Mouse (Mus musculus) stomach, embryonic 16.5 days (tissue): ENCODE data around the gene Ssbp3. TPM values are rescaled to one million over a fixed set of nuclear protein-coding genes. Genes with fewer than 3 reads are reported as not detected.
A peak's percentile ranks its signal among the peaks of the same experiment; 100 is the strongest.

Experiments used
- ATAC-seq: fragments of 200-750 bp; cut with Nextera tagmentation; 2 replicates; pipeline ENCODE4 v1.8.0; 2017; ENCODE audit warnings: moderate number of reproducible peaks, moderate TSS enrichment; ENCODE audit not compliant: insufficient read depth, low FRiP score
- H3K27ac ChIP-seq: fragments of 300-500 bp; sonication (generic); 2 replicates; pipeline ENCODE4 v1.5.1; 2014; ENCODE audit warnings: low read length
- H3K27me3 ChIP-seq: fragments of 300-500 bp; sonication (generic); 2 replicates; pipeline ENCODE4 v1.6.1; 2014; ENCODE audit warnings: low read length, control low read depth, mixed read lengths; ENCODE audit not compliant: control insufficient read depth, insufficient read depth
- H3K36me3 ChIP-seq: fragments of 300-500 bp; sonication (generic); 2 replicates; pipeline ENCODE4 v1.6.1; 2014; ENCODE audit warnings: low read length; ENCODE audit not compliant: control insufficient read depth, insufficient read depth
- H3K4me1 ChIP-seq: fragments of 300-500 bp; sonication (generic); 2 replicates; pipeline ENCODE4 v1.6.1; 2014; ENCODE audit warnings: low read length, control low read depth, mixed read lengths; ENCODE audit not compliant: control insufficient read depth, insufficient read depth
- H3K4me2 ChIP-seq: fragments of 300-500 bp; sonication (generic); 2 replicates; pipeline ENCODE4 v1.6.1; 2014; ENCODE audit warnings: low read depth, low read length, mixed read lengths
- H3K4me3 ChIP-seq: fragments of 300-500 bp; sonication (generic); replicated peaks from 2 replicates; pipeline ENCODE4 v1.5.1; 2014; ENCODE audit warnings: mild to moderate bottlenecking, low read length
- H3K9ac ChIP-seq: fragments of 300-500 bp; sonication (generic); 2 replicates; pipeline ENCODE4 v1.6.1; 2014; ENCODE audit warnings: low read length
- H3K9me3 ChIP-seq: fragments of 300-500 bp; sonication (generic); replicated peaks from 2 replicates; pipeline ENCODE4 v1.6.1; 2016; ENCODE audit warnings: low read length, control low read depth; ENCODE audit not compliant: control insufficient read depth
- WGBS: fragments of 180-500 bp; shearing (Covaris S2); extraction: QIAGEN DNeasy Blood & Tissue Kit; methylation state at CpG from one replicate; pipeline ENCODE4 v1.1.7; 2014; 5-methylcytosine and 5-hydroxymethylcytosine counted together
- polyA plus RNA-seq: library from polyadenylated mRNA; unstranded; fragments of >200 nt; fragmentation: Nextera tagmentation; extraction: Ambion mirVana; gene quantifications from 2 replicates; pipeline ENCODE4 v1.2.1, GENCODE M21; 2015

The Ssbp3 gene
- polyA plus RNA-seq, 1 experiment from 2014 or later: 52.8 TPM

DNA sequence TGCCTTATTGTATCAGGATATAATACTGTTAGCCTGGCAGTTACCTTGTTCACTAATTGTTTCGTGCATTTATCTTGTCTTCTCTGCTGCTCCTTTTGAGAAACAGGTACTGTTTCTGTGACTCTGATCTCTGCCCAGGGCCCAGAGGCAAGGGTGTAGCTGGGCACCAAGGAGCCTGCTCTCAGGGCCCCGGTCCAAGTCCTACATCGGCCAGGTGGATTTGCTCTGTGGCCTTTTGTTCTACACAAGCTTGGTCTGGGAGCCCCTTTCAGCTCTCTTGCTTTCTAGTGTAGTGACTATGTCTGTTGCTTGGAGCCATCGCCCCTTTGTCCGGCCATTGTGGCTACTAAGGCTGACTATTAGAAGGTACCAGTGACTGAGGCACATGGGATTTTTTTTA lies 82.6 kb downstream of the Ssbp3 start:
- H3K4me3 ChIP-seq: no peak overlapping the region
- WGBS: 92% methylated on average over 5 of the region's 5 CpGs
- no peak overlapping the region for H3K27ac ChIP-seq
- H3K9me3 ChIP-seq: no peaks in the 10 kb centered on the region
- H3K36me3 ChIP-seq: no peaks in the 10 kb centered on the region
- H3K27me3 ChIP-seq: no peaks in the 10 kb centered on the region
- no peak overlapping the region for H3K9ac ChIP-seq
- peaks cover 54% of the 10 kb centered on the region for H3K4me1 ChIP-seq
- ATAC-seq: no peak
- no peak overlapping the region for H3K4me2 ChIP-seq

DNA sequence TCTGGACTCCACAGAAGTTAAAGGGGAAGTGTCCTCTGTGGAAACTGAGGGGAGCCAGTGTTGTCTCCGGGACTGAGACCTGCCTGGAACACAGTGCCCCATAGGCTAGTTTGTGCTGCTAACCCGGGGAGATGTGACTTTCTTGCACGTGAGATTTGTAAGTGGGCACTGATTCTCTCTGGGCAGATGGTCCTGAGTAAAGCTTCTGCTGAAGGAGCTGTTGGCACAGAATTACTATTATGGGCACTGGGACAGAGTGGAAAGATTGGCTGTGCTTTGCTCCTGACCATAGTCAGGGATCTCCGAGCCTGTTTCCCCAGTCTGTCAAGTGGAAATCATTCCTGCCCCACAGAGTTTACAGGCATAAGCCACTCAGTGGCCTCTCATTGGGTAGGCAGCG lies 83.8 kb downstream of the Ssbp3 start:
- no peak overlapping the region for H3K4me3 ChIP-seq
- no peaks in the 10 kb centered on the region for H3K27me3 ChIP-seq
- 0 out of 2 replicates have a peak overlapping the region, but pooled peaks have one; percentile 31 for H3K27ac ChIP-seq
- peaks cover 43% of the 10 kb centered on the region for H3K4me1 ChIP-seq
- H3K36me3 ChIP-seq: no peaks in the 10 kb centered on the region
- no peak for ATAC-seq
- WGBS: 80% methylated on average over 5 of the region's 5 CpGs
- no peak overlapping the region for H3K4me2 ChIP-seq
- H3K9me3 ChIP-seq: no peaks in the 10 kb centered on the region
- no peak overlapping the region for H3K9ac ChIP-seq

DNA sequence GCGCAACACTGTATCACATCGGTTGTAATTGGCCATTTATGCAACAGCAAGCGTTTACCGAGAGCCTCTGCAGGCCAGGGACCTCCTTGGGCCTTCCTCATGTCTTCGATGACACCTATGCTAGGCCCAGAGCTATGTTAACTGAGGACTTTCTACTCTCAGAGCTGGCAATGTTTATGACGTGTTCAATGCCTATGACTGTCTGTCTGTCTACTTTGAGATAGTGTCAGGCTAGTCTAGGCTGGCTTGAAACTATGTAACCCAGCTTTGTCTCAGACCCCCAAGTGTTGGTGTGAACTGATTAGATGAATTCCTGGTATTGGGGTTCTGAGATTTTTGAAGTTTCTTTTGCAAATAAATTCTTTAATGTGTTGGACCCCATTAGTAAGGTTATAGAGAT lies 84.6 kb downstream of the Ssbp3 start:
- no peak overlapping the region for H3K4me2 ChIP-seq

DNA sequence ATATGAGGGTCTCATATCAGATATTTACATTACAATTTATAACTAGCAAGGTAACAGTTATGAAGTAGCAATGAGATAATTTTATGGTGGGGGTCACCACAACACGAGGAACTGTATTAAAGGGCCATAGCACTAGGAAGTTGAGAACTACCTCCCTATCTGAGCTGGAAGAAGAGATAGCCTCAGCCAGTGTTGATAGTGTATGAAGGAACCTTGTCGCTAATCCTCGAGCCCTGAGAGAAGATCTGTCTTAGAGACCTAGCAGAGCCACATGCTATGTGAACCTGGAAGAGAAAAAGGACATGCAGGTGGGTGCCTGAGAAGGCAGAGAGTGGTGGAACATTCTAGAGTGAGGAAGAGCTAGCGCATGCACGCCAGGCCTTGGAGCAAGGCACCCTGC lies 85.0 kb downstream of the Ssbp3 start:
- WGBS: 65% methylated on average over 5 of the region's 5 CpGs
- H3K4me3 ChIP-seq: no peak overlapping the region
- H3K9ac ChIP-seq: 0 out of 2 replicates have a peak overlapping the region, but pooled peaks have one; percentile 41
- no peaks in the 10 kb centered on the region for H3K9me3 ChIP-seq
- H3K27ac ChIP-seq: peak overlapping the region; percentile 80
- peaks cover 45% of the 10 kb centered on the region for H3K4me1 ChIP-seq
- no peak for ATAC-seq
- no peaks in the 10 kb centered on the region for H3K27me3 ChIP-seq
- no peak overlapping the region for H3K4me2 ChIP-seq
- no peaks in the 10 kb centered on the region for H3K36me3 ChIP-seq

More for the DNA sequence above, 84.6 kb downstream of the Ssbp3 start:
- 80% methylated on average over 6 of the region's 6 CpGs for WGBS
- H3K9me3 ChIP-seq: no peaks in the 10 kb centered on the region
- no peak for ATAC-seq
- H3K27me3 ChIP-seq: no peaks in the 10 kb centered on the region
- H3K4me1 ChIP-seq: peaks cover 43% of the 10 kb centered on the region
- no peaks in the 10 kb centered on the region for H3K36me3 ChIP-seq
- H3K9ac ChIP-seq: no peak overlapping the region
- H3K4me3 ChIP-seq: no peak overlapping the region
- H3K27ac ChIP-seq: no peak overlapping the region

DNA sequence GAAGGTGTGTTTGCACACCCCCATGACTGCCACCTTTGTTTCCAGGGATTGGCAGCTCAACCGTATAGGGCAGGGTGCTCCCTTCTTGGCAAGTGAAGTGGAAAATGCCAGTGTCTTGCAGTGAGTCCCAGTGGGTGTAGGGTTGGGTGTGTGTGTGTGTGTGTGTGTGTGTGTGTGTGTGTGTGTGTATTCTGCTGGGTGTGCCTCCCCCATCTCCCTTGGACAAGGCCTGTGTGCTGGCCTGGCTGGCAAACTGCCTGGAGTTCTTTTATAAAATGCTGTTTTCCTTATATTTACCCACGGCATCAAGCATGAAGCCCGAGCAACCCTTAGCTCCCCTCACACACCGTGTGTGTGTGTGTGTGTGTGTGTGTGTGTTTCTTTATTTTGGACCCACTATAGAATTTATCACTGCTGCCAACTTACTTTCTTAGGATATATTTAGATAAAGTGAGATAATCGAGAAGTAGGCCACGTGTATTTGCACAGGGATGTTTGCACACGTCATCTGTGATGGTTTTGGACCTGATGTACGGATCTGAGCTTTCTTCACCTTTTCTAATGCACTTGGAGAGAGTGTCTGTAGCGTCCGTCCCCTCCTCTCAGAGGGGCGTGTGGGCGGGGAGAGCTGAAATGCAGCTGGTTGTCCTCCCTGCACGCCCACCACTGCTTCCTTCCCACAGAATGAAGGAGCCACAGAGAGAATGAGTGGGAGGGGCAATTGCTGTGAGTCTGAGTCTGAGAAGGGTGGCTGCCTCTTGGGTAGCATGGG lies 86.0 kb downstream of the Ssbp3 start:
- H3K9me3 ChIP-seq: no peaks in the 10 kb centered on the region
- H3K36me3 ChIP-seq: no peaks in the 10 kb centered on the region
- no peaks in the 10 kb centered on the region for H3K27me3 ChIP-seq
- H3K9ac ChIP-seq: no peak overlapping the region
- no peak overlapping the region for H3K4me3 ChIP-seq
- H3K4me2 ChIP-seq: 0 out of 2 replicates have a peak overlapping the region, but pooled peaks have one; percentile 14
- peak overlapping the region; percentile 80 for H3K27ac ChIP-seq
- 16% methylated on average over 13 of the region's 13 CpGs for WGBS
- ATAC-seq: peak; percentile 89
- H3K4me1 ChIP-seq: peaks cover 50% of the 10 kb centered on the region

DNA sequence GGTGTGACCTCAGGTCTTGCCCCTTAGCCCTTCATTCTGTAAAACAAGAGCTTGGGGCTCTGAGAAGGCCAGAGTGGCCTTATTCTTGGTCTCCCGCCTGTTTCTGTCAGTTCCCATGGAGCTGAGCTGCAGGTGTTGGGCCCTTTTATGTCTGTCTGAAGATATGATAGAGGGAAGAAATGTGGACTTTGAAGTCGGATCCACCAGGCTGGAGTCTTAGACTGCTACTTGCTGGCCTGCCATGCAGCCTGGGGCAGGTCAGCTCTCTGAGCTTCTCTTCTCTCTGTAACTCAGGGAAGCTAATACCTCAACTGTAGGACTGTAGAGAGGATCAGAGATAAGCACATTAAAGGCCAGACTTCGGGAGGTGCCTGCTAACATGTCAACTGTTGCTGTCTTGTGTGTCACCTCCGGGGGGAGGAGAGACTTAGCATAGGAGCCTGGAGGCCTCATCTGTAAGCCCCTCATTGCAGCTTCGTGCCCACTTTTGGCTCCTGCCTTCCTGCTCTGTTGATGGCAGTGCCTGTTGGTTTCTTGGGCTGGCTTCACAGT lies 90.8 kb downstream of the Ssbp3 start:
- no peak for ATAC-seq
- peaks cover 36% of the 10 kb centered on the region for H3K4me1 ChIP-seq
- WGBS: 59% methylated on average over 5 of the region's 5 CpGs
- no peak overlapping the region for H3K4me2 ChIP-seq
- no peaks in the 10 kb centered on the region for H3K9me3 ChIP-seq
- no peak overlapping the region for H3K9ac ChIP-seq
- H3K4me3 ChIP-seq: no peak overlapping the region
- no peak overlapping the region for H3K27ac ChIP-seq
- H3K36me3 ChIP-seq: no peaks in the 10 kb centered on the region
- no peaks in the 10 kb centered on the region for H3K27me3 ChIP-seq

DNA sequence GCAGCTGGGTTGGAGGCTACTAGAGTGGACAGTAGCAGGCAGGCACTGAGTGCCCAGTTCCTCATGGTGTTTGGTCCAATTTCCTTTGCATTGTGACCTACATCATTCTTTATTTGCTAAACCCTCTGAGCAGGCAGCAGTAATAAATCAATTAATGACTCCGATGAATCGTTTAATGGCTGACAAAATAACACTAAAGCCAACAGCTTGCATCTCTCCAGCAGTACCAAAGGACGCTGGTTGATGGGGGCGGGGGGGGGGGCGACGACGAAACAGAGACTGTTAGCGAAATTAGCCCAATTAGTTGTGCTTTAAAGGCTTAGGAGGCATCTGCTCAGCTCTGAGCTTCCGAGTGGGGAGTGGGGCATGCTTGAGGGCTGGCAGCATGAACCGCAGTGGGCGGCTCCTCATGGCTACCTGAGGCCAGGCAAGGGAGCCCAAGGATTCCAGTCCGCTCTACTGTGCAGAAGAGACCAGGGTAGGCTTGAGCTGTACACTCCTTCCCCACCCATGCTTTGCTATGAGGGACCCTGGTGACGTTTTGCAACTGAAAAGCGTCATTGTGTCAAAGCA lies 91.5 kb downstream of the Ssbp3 start:
- H3K27me3 ChIP-seq: no peaks in the 10 kb centered on the region
- H3K36me3 ChIP-seq: no peaks in the 10 kb centered on the region
- WGBS: 55% methylated on average over 14 of the region's 14 CpGs
- peaks cover 30% of the 10 kb centered on the region for H3K4me1 ChIP-seq
- no peak overlapping the region for H3K27ac ChIP-seq
- no peak overlapping the region for H3K9ac ChIP-seq
- H3K4me3 ChIP-seq: no peak overlapping the region
- no peaks in the 10 kb centered on the region for H3K9me3 ChIP-seq
- H3K4me2 ChIP-seq: no peak overlapping the region
- no peak; the same call in 1 of the 2 replicates for ATAC-seq

DNA sequence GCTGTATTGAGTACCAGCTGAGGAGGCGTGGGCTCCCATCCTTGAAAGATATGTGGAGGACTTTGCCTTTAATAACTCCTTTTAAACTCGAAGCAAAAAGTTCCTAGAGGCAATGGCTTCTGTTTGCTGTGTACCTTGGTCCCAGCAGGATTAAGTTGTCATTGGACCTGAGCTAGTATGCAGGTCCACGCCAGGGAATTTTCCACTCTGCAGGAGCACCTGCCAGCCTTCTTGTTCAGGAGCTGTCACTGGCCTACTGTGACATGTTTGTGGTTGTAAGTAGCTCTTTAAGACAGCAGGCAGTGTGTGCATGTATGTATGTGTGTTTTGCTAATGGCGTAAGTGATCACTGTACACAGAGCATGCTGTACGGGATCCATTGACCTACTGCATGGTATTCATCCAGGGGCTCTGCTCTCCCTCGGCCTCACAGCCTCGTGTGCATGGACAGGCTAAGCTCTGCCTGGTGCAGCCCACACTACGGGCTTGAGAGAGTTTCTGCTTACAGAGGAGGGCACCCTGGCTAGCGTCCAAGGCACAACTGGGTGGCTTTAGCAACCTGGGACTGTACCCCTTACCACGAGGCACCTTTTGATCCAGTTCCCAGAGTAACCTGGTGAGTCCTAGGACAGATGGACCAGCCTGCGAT lies 92.1 kb downstream of the Ssbp3 start:
- no peak overlapping the region for H3K4me2 ChIP-seq
- no peak overlapping the region for H3K9ac ChIP-seq
- H3K4me1 ChIP-seq: peaks cover 25% of the 10 kb centered on the region; the same call in 1 of the 2 replicates
- no peaks in the 10 kb centered on the region for H3K36me3 ChIP-seq
- H3K4me3 ChIP-seq: no peak overlapping the region
- ATAC-seq: peak; percentile 36
- H3K9me3 ChIP-seq: no peaks in the 10 kb centered on the region
- WGBS: 57% methylated on average over 11 of the region's 11 CpGs
- no peak overlapping the region for H3K27ac ChIP-seq
- H3K27me3 ChIP-seq: no peaks in the 10 kb centered on the region

DNA sequence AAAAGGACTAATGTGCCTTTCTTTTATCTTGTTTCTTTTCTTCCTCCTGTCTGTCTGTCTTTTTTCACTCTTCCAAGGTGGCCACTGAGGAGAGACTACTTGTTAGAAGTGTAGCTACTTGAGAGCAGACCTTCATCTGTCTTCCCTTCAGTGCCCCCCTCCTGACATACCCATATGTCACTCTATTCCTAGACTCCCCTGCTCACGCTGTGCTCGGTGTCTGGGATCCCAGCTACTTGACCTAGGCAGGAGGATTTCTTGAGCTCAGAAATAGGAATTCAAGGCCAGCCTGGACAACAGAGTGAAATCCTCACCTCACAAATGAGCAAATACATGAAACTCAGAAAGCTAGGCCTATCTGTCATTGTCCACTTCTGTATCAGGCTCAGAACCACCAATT lies 92.7 kb downstream of the Ssbp3 start:
- peaks cover 25% of the 10 kb centered on the region; the same call in 1 of the 2 replicates for H3K4me1 ChIP-seq
- H3K4me2 ChIP-seq: no peak overlapping the region
- 66% methylated on average over 2 of the region's 2 CpGs for WGBS
- H3K9ac ChIP-seq: no peak overlapping the region
- no peaks in the 10 kb centered on the region for H3K9me3 ChIP-seq
- no peaks in the 10 kb centered on the region for H3K36me3 ChIP-seq
- no peaks in the 10 kb centered on the region for H3K27me3 ChIP-seq
- ATAC-seq: no peak
- H3K4me3 ChIP-seq: no peak overlapping the region
- no peak overlapping the region for H3K27ac ChIP-seq
